Mouse (Mus musculus): ENCODE results near the gene Srsf12. TPM values are rescaled to one million over a fixed set of nuclear protein-coding genes. Genes with fewer than 3 reads are reported as not detected.

The Srsf12 gene
- 1 to 10 TPM; 4.3 to 5.1 TPM for total RNA-seq (2021)
- long read RNA-seq, experiment 1: 0 reads
- long read RNA-seq, experiment 2, partial matches to known transcripts: 2 of 7 reads
- long read RNA-seq, experiment 2, other reads (novel, unspliced or antisense): 1 of 7 reads

GRCm38 (mm10) chr4:33208881-33209841, at the start of gene Srsf12:
Gene Srsf12 (plus strand): TSS chr4:33208991.
- no peak for DNase-seq (ENCODE audit: low spot score in 2 of 2)

- DNase-seq (ENCODE audit: low spot score in 2 of 2): no peak
Observed at GRCm38 (mm10) chr4:33183477-33183876, 25.3 kb upstream of the Srsf12 start.

- DNase-seq (ENCODE audit: low spot score in 2 of 2): peak in 1 of 2 experiments; percentile 39
Observed at GRCm38 (mm10) chr4:33188164-33188563, 20.6 kb upstream of the Srsf12 start.

GRCm38 (mm10) chr4:33188781-33189734, 19.7 kb upstream of the Srsf12 start:
- peak; percentile 79 to 80 for DNase-seq (ENCODE audit: low spot score in 2 of 2)

- no peak for DNase-seq (ENCODE audit: low spot score in 2 of 2)
Observed at GRCm38 (mm10) chr4:33189735-33190036, 19.1 kb upstream of the Srsf12 start, which contains the start of gene Pm20d2. Gene Pm20d2 (minus strand): TSS chr4:33189737.

GRCm38 (mm10) chr4:33198117-33198516, 10.7 kb upstream of the Srsf12 start:
- no peak for DNase-seq (ENCODE audit: low spot score in 2 of 2)

- DNase-seq (ENCODE audit: low spot score in 2 of 2): peak in 1 of 2 experiments; percentile 15
Observed at GRCm38 (mm10) chr4:33204682-33205081, 4.1 kb upstream of the Srsf12 start.

- DNase-seq (ENCODE audit: low spot score in 2 of 2): no peak
Observed at GRCm38 (mm10) chr4:33207551-33207950, 1.2 kb upstream of the Srsf12 start.

GRCm38 (mm10) chr4:33221847-33222246, 13.1 kb downstream of the Srsf12 start:
- DNase-seq (ENCODE audit: low spot score in 2 of 2): no peak

- DNase-seq (ENCODE audit: low spot score in 2 of 2): no peak
Observed at GRCm38 (mm10) chr4:33224003-33224675, 15.3 kb downstream of the Srsf12 start.

GRCm38 (mm10) chr4:33227164-33227563, 18.4 kb downstream of the Srsf12 start:
- no peak for DNase-seq (ENCODE audit: low spot score in 2 of 2)

- no peak for DNase-seq (ENCODE audit: low spot score in 2 of 2)
Observed at GRCm38 (mm10) chr4:33229639-33230038, 20.8 kb downstream of the Srsf12 start.

- no peak for DNase-seq (ENCODE audit: low spot score in 2 of 2)
Observed at GRCm38 (mm10) chr4:33230881-33231280, 22.1 kb downstream of the Srsf12 start.

GRCm38 (mm10) chr4:33242536-33242935, 33.7 kb downstream of the Srsf12 start:
- DNase-seq (ENCODE audit: low spot score in 2 of 2): no peak

GRCm38 (mm10) chr4:33243016-33243758, 34.4 kb downstream of the Srsf12 start:
- DNase-seq (ENCODE audit: low spot score in 2 of 2): no peak

- DNase-seq (ENCODE audit: low spot score in 2 of 2): no peak
Observed at GRCm38 (mm10) chr4:33243921-33244320, 35.1 kb downstream of the Srsf12 start.

GRCm38 (mm10) chr4:33245853-33246395, 37.1 kb downstream of the Srsf12 start:
- no peak for DNase-seq (ENCODE audit: low spot score in 2 of 2)

- DNase-seq (ENCODE audit: low spot score in 2 of 2): peak; percentile 99
Observed at GRCm38 (mm10) chr4:33247479-33248053, 38.8 kb downstream of the Srsf12 start.

Measured in adrenal gland, postnatal 4 days (tissue).